Mouse (Mus musculus) liver, embryonic 14.5 days (tissue): ENCODE measurements at regions not wholly inside any gene's neighbourhood (a gene's known extent, or its start where the extent isn't known, plus 50 kb on each side); places are given as distances from the start of the nearest gene placed in this dataset.

Experiments
- CTCF ChIP-seq: IDR thresholded peaks from 2 replicates; pipeline ENCODE4 v1.5.1; 2016; ENCODE audit warnings: antibody characterized with exemption, low read depth, control low read depth
- EP300 ChIP-seq: IDR thresholded peaks from 2 replicates; pipeline ENCODE4 v1.6.1; 2016; ENCODE audit warnings: antibody characterized with exemption, low read depth

DNA sequence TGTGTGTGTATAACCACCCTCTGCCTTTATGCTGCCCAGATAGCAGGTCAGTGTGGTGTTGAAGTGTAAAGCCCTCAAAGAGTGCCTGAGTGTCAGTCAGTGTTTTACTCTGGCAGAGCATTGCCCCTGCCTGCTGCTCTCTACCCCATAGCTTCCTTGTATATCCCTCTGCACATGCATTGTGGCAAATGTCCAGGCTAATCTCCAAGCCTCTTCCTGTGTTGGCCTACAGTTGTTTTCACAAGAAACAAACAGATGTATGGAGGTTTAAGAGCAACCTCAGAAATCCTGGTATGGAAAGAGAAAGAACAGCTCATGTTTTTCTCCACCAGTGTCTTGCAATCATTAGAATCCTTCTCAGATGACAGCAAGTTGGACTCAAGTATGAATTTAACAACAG lies 201.0 kb upstream of the Id2 start:
- no peak for TF ChIP-seq CTCF
- TF ChIP-seq EP300: no peak
